Mouse (Mus musculus): ENCODE measurements around the gene Arhgef10l. TPM values are rescaled to one million over a fixed set of nuclear protein-coding genes. Genes with fewer than 3 reads are reported as not detected.

Arhgef10l gene
- polyA plus RNA-seq, 1 experiment from 2014 or later = 23.6 TPM

- DNase-seq (ENCODE audit: low spot score) (no peak), ATAC-seq (replicated peaks; ENCODE audit: low FRiP score) (no peak)
- Histone ChIP-seq H3K9me3 (ENCODE audit: control insufficient read depth, low read length) (no peaks in the 10 kb centered on the region), H3K9ac (ENCODE audit: low read length) (no peak overlapping the region), H3K4me2 (ENCODE audit: low read depth, low read length, severe bottlenecking) (no peak overlapping the region), H3K27me3 (ENCODE audit: control insufficient read depth, insufficient read depth, low read length) (no peaks in the 10 kb centered on the region), H3K27ac (ENCODE audit: low read depth, low read length) (no peak overlapping the region), H3K4me1 (replicated peaks; ENCODE audit: control insufficient read depth, insufficient read depth, low read length) (peaks cover 13% of the 10 kb centered on the region), H3K36me3 (ENCODE audit: control insufficient read depth, insufficient read depth, low read length) (no peaks in the 10 kb centered on the region; the same call in 1 of the 2 replicates), H3K4me3 (ENCODE audit: low read depth, low read length) (no peak overlapping the region)
- 90% methylated on average over 7 of the region's 7 CpGs for WGBS
Measured at GRCm38 (mm10) chr4:140615771-140616170, 50.0 kb downstream of the Arhgef10l start.

DNA sequence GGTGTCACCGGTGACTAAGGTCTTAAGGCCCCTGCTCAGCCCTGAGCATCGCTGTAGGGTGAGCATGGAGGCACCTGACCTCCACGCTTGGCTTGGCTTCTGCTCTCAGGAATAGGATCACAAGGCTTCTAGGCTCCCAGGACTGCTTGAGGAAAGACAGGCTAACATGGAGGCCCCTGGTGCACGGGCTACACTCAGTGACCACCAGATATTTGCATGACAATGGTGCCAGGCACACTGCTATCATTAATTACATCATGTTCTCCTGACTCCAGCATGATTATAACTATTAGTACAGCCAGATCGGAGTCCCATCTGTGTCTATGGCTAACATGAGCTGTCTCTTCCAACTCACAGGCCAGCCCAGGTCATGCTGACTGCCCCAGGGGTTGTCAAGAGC is 51.3 kb downstream of the Arhgef10l start:
- Histone ChIP-seq H3K27ac (ENCODE audit: low read depth, low read length) (no peak overlapping the region), H3K9me3 (ENCODE audit: control insufficient read depth, low read length) (no peaks in the 10 kb centered on the region), H3K4me1 (replicated peaks; ENCODE audit: control insufficient read depth, insufficient read depth, low read length) (peaks cover 13% of the 10 kb centered on the region), H3K4me3 (ENCODE audit: low read depth, low read length) (no peak overlapping the region), H3K36me3 (ENCODE audit: control insufficient read depth, insufficient read depth, low read length) (no peaks in the 10 kb centered on the region; the same call in 1 of the 2 replicates), H3K4me2 (ENCODE audit: low read depth, low read length, severe bottlenecking) (no peak overlapping the region), H3K9ac (ENCODE audit: low read length) (no peak overlapping the region), H3K27me3 (ENCODE audit: control insufficient read depth, insufficient read depth, low read length) (no peaks in the 10 kb centered on the region)
- ATAC-seq (replicated peaks; ENCODE audit: low FRiP score) (no peak), DNase-seq (ENCODE audit: low spot score) (no peak)
- 81% methylated on average over 5 of the region's 5 CpGs for WGBS

- no peak overlapping the region for H3K4me2 ChIP-seq (ENCODE audit: low read depth, low read length, severe bottlenecking)
- peaks cover 13% of the 10 kb centered on the region for H3K4me1 ChIP-seq (replicated peaks; ENCODE audit: control insufficient read depth, insufficient read depth, low read length)
- H3K4me3 ChIP-seq (ENCODE audit: low read depth, low read length) = no peak overlapping the region
- no peak for DNase-seq (ENCODE audit: low spot score)
- no peak overlapping the region for H3K27ac ChIP-seq (ENCODE audit: low read depth, low read length)
- ATAC-seq (replicated peaks; ENCODE audit: low FRiP score) = no peak
- WGBS = 86% methylated on average over 6 of the region's 6 CpGs
- no peaks in the 10 kb centered on the region for H3K27me3 ChIP-seq (ENCODE audit: control insufficient read depth, insufficient read depth, low read length)
- no peak overlapping the region for H3K9ac ChIP-seq (ENCODE audit: low read length)
- H3K36me3 ChIP-seq (ENCODE audit: control insufficient read depth, insufficient read depth, low read length) = no peaks in the 10 kb centered on the region; the same call in 1 of the 2 replicates
- no peaks in the 10 kb centered on the region for H3K9me3 ChIP-seq (ENCODE audit: control insufficient read depth, low read length)
Measured at GRCm38 (mm10) chr4:140614145-140614544, 51.7 kb downstream of the Arhgef10l start.

- no peaks in the 10 kb centered on the region; the same call in 1 of the 2 replicates for H3K36me3 ChIP-seq (ENCODE audit: control insufficient read depth, insufficient read depth, low read length)
- ATAC-seq (replicated peaks; ENCODE audit: low FRiP score) = no peak
- peaks cover 9% of the 10 kb centered on the region for H3K4me1 ChIP-seq (replicated peaks; ENCODE audit: control insufficient read depth, insufficient read depth, low read length)
- no peak overlapping the region for H3K4me2 ChIP-seq (ENCODE audit: low read depth, low read length, severe bottlenecking)
- DNase-seq (ENCODE audit: low spot score) = no peak
- H3K27me3 ChIP-seq (ENCODE audit: control insufficient read depth, insufficient read depth, low read length) = no peaks in the 10 kb centered on the region
- H3K9me3 ChIP-seq (ENCODE audit: control insufficient read depth, low read length) = no peaks in the 10 kb centered on the region
- 51% methylated on average over 11 of the region's 12 CpGs for WGBS
- no peak overlapping the region for H3K4me3 ChIP-seq (ENCODE audit: low read depth, low read length)
- peak overlapping the region; percentile 3; the same call in 1 of the 2 replicates for H3K27ac ChIP-seq (ENCODE audit: low read depth, low read length)
- no peak overlapping the region for H3K9ac ChIP-seq (ENCODE audit: low read length)
Measured at GRCm38 (mm10) chr4:140610841-140611609, 54.8 kb downstream of the Arhgef10l start.

DNA sequence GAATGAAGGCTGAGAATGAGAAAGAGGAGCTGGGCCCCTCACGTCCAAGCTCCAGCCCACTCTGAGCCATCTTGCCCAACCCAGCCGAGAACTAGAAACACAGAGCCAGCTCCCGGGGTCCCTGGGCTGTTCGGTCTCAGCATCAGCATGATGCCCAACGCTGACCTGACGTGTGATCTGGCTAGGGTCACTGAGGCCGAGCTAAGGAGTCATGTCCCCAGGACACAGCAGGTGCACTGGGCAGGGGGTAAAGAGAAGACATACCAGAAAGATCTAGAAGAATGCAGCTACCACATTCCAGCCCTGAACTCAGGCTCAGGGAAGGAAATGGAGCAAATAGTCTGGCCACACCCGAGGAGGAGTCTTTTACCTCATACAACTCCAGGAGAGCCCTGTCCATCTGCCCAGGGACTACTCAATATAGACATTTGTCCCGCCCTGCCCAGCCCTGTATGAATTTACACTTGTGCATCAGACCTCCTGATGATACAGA is 57.5 kb downstream of the Arhgef10l start:
- Histone ChIP-seq H3K36me3 (ENCODE audit: control insufficient read depth, insufficient read depth, low read length) (no peaks in the 10 kb centered on the region; the same call in 1 of the 2 replicates), H3K4me3 (ENCODE audit: low read depth, low read length) (no peak overlapping the region), H3K9me3 (ENCODE audit: control insufficient read depth, low read length) (no peaks in the 10 kb centered on the region), H3K27me3 (ENCODE audit: control insufficient read depth, insufficient read depth, low read length) (no peaks in the 10 kb centered on the region), H3K4me2 (ENCODE audit: low read depth, low read length, severe bottlenecking) (no peak overlapping the region), H3K27ac (ENCODE audit: low read depth, low read length) (no peak overlapping the region), H3K9ac (ENCODE audit: low read length) (no peak overlapping the region), H3K4me1 (replicated peaks; ENCODE audit: control insufficient read depth, insufficient read depth, low read length) (peaks cover 5% of the 10 kb centered on the region)
- no peak for ATAC-seq (replicated peaks; ENCODE audit: low FRiP score)
- no peak for DNase-seq (ENCODE audit: low spot score)
- WGBS = 77% methylated on average over 9 of the region's 9 CpGs

GRCm38 (mm10) chr4:140606779-140607178 is 59.0 kb downstream of the Arhgef10l start:
- H3K9me3 ChIP-seq (ENCODE audit: control insufficient read depth, low read length) = no peaks in the 10 kb centered on the region
- H3K36me3 ChIP-seq (ENCODE audit: control insufficient read depth, insufficient read depth, low read length) = no peaks in the 10 kb centered on the region; the same call in 1 of the 2 replicates
- 95% methylated on average over 7 of the region's 7 CpGs for WGBS
- no peak overlapping the region for H3K4me2 ChIP-seq (ENCODE audit: low read depth, low read length, severe bottlenecking)
- DNase-seq (ENCODE audit: low spot score) = no peak
- no peak overlapping the region for H3K4me3 ChIP-seq (ENCODE audit: low read depth, low read length)
- peaks cover 4% of the 10 kb centered on the region for H3K4me1 ChIP-seq (replicated peaks; ENCODE audit: control insufficient read depth, insufficient read depth, low read length)
- no peak overlapping the region for H3K27ac ChIP-seq (ENCODE audit: low read depth, low read length)
- ATAC-seq (replicated peaks; ENCODE audit: low FRiP score) = no peak
- no peaks in the 10 kb centered on the region for H3K27me3 ChIP-seq (ENCODE audit: control insufficient read depth, insufficient read depth, low read length)
- H3K9ac ChIP-seq (ENCODE audit: low read length) = no peak overlapping the region

- 81% methylated on average over 7 of the region's 7 CpGs for WGBS
- H3K36me3 ChIP-seq (ENCODE audit: control insufficient read depth, insufficient read depth, low read length) = no peaks in the 10 kb centered on the region; the same call in 1 of the 2 replicates
Measured at GRCm38 (mm10) chr4:140606197-140606596, 59.6 kb downstream of the Arhgef10l start.

DNA sequence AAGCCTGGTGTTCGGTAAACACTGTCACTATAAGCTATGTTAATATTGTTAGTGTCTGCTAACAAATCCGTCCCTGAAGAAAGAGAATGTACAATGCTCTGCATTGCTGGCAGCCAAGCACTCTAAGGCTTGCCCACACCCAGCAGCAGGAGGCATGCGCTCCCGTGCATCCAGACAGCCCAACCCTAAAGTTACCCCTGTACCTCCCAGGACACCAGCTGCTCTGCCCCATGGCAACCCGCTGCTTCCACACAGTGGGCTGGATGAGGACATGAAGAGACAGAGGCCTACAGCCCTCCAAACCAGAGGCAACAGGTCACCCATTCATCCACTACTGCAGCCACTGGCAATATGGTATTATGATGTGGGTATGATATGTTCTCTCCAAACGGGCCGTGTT is 60.0 kb downstream of the Arhgef10l start:
- Histone ChIP-seq H3K4me2 (ENCODE audit: low read depth, low read length, severe bottlenecking) (no peak overlapping the region), H3K27me3 (ENCODE audit: control insufficient read depth, insufficient read depth, low read length) (no peaks in the 10 kb centered on the region), H3K27ac (ENCODE audit: low read depth, low read length) (no peak overlapping the region), H3K9me3 (ENCODE audit: control insufficient read depth, low read length) (no peaks in the 10 kb centered on the region), H3K4me1 (replicated peaks; ENCODE audit: control insufficient read depth, insufficient read depth, low read length) (no peaks in the 10 kb centered on the region), H3K9ac (ENCODE audit: low read length) (no peak overlapping the region), H3K36me3 (ENCODE audit: control insufficient read depth, insufficient read depth, low read length) (no peaks in the 10 kb centered on the region; the same call in 1 of the 2 replicates), H3K4me3 (ENCODE audit: low read depth, low read length) (no peak overlapping the region)
- ATAC-seq (replicated peaks; ENCODE audit: low FRiP score) = no peak
- DNase-seq (ENCODE audit: low spot score) = no peak
- 85% methylated on average over 7 of the region's 7 CpGs for WGBS

More at GRCm38 (mm10) chr4:140606197-140606596, 59.6 kb downstream of the Arhgef10l start:
- Histone ChIP-seq H3K4me3 (ENCODE audit: low read depth, low read length) (no peak overlapping the region), H3K27me3 (ENCODE audit: control insufficient read depth, insufficient read depth, low read length) (no peaks in the 10 kb centered on the region), H3K9ac (ENCODE audit: low read length) (no peak overlapping the region), H3K9me3 (ENCODE audit: control insufficient read depth, low read length) (no peaks in the 10 kb centered on the region), H3K27ac (ENCODE audit: low read depth, low read length) (no peak overlapping the region), H3K4me1 (replicated peaks; ENCODE audit: control insufficient read depth, insufficient read depth, low read length) (peaks cover 2% of the 10 kb centered on the region), H3K4me2 (ENCODE audit: low read depth, low read length, severe bottlenecking) (no peak overlapping the region)
- DNase-seq (ENCODE audit: low spot score) (no peak), ATAC-seq (replicated peaks; ENCODE audit: low FRiP score) (no peak)

Data from forebrain, embryonic 11.5 days (tissue).